Mouse (Mus musculus) ES-E14 (cell line): ENCODE results near the gene Gm5592.
"Not testable (repeated sequence)": the region's sequence is repeated elsewhere in the genome, so short reads cannot be mapped to it uniquely, and the experiment has no call there.

Source experiments
- HCFC1 ChIP-seq: IDR thresholded peaks from 2 replicates; pipeline ENCODE4 v1.6.1; 2012; ENCODE audit warnings: low read length, inconsistent platforms, borderline replicate concordance; ENCODE audit not compliant: insufficient read depth
- MAFK ChIP-seq: IDR thresholded peaks from 2 replicates; pipeline ENCODE4 v1.6.1; 2014; ENCODE audit warnings: mild to moderate bottlenecking, low read depth, low read length, inconsistent platforms; ENCODE audit not compliant: insufficient read depth
- ZC3H11A ChIP-seq: IDR thresholded peaks from 2 replicates; pipeline ENCODE4 v1.6.1; 2012; ENCODE audit warnings: low read depth, mild to moderate bottlenecking, inconsistent platforms, low read length, borderline replicate concordance

DNA sequence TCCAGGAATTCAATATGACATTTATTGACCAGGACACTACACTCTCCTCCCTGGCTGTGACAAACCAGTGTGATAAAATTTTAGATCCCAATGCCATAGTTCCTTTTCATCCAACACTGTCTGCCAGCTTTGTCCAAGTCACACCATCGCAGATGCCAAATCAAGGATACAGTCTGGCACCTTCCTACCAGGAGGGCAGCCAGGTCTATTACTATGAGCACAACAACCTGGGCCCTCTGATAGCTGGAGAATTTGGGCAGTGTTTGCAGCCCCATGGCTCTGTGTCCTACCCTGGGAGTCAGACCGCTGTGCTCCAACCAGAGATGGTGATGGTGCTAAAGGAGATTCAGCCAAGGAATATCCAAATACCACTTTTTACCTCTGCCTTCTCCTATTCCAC, 2.2 kb downstream of the Gm5592 start:
- not testable (repeated sequence) for TF ChIP-seq ZC3H11A, HCFC1, MAFK
